Mouse (Mus musculus) hindbrain, postnatal 0 days (tissue): Measurements from ENCODE around the gene Gpatch3. TPM values are rescaled to one million over a fixed set of nuclear protein-coding genes. Genes with fewer than 3 reads are reported as not detected.

Experiments used
- ATAC-seq: fragments of 200-750 bp; cut with Nextera tagmentation; 2 replicates; pipeline ENCODE4 v1.8.0; 2017; ENCODE audit warnings: mild to moderate bottlenecking, moderate TSS enrichment, moderate library complexity
- DNase-seq: peaks from one replicate; pipeline ENCODE4 v3.0.0-alpha.2; 2015; ENCODE audit warnings: low spot score
- H3K27ac ChIP-seq: fragments of 300-500 bp; sonication (generic); 2 replicates; pipeline ENCODE4 v1.5.1; 2014; ENCODE audit warnings: mild to moderate bottlenecking
- H3K27me3 ChIP-seq: fragments of 300-500 bp; sonication (generic); 2 replicates; pipeline ENCODE4 v1.6.1; 2014; ENCODE audit warnings: low read length, mixed read lengths; ENCODE audit not compliant: insufficient read depth
- H3K36me3 ChIP-seq: fragments of 300-500 bp; sonication (generic); 2 replicates; pipeline ENCODE4 v1.6.1; 2014; ENCODE audit warnings: low read length, mixed read lengths; ENCODE audit not compliant: insufficient read depth
- H3K4me1 ChIP-seq: fragments of 300-500 bp; sonication (generic); 2 replicates; pipeline ENCODE4 v1.6.1; 2014; ENCODE audit warnings: antibody characterized with exemption, low read length, mixed read lengths; ENCODE audit not compliant: insufficient read depth
- H3K4me2 ChIP-seq: fragments of 300-500 bp; sonication (generic); 2 replicates; pipeline ENCODE4 v1.6.1; 2014; ENCODE audit warnings: low read depth, mild to moderate bottlenecking, low read length, moderate library complexity, mixed read lengths
- H3K4me3 ChIP-seq: fragments of 300-500 bp; sonication (generic); 2 replicates; pipeline ENCODE4 v1.5.1; 2014; ENCODE audit warnings: low read length
- H3K9ac ChIP-seq: fragments of 300-500 bp; sonication (generic); replicated peaks from 2 replicates; pipeline ENCODE4 v1.6.1; 2014; ENCODE audit warnings: mild to moderate bottlenecking, low read length, moderate library complexity, mixed read lengths
- H3K9me3 ChIP-seq: fragments of 300-500 bp; sonication (generic); 2 replicates; pipeline ENCODE4 v1.6.1; 2016; ENCODE audit warnings: low read length, mixed read lengths
- CTCF ChIP-seq: IDR thresholded peaks from 2 replicates; pipeline ENCODE4 v1.5.1; 2016; ENCODE audit warnings: antibody characterized with exemption, control low read depth, low read depth
- WGBS: fragments of 180-500 bp; shearing (Covaris S2); extraction: QIAGEN DNeasy Blood & Tissue Kit; methylation state at CpG from one replicate; pipeline ENCODE4 v1.1.7; 2014; 5-methylcytosine and 5-hydroxymethylcytosine counted together
- polyA plus RNA-seq: library from polyadenylated mRNA; unstranded; fragments of >200 nt; fragmentation: Nextera tagmentation; extraction: Ambion mirVana; gene quantifications from 2 replicates; pipeline ENCODE4 v1.2.1, GENCODE M21; 2015
- total RNA-seq: library from RNA; depleted of rRNA; stranded (reverse); fragments of >200 nt; gene quantifications from 2 replicates; pipeline ENCODE4 v1.2.3, GENCODE M21; 2014

Gene Gpatch3
- total and polyA plus RNA-seq, 2 experiments from 2014 or later: 6.1 to 8.3 TPM

GRCm38 (mm10) chr4:133584059-133584951, 9.8 kb downstream of the Gpatch3 start, which contains the start of gene Gpn2:
TSS of gene Gpn2 (plus strand) at chr4:133584362.
- WGBS: 2% methylated on average over 65 of the region's 65 CpGs
- DNase-seq (peak; percentile 91), ATAC-seq (peak; percentile 94)
- Histone ChIP-seq H3K4me1 (0 out of 2 replicates have a peak, but pooled peaks cover 4% of the 10 kb centered on the region), H3K4me2 (peak within 1 kb of the TSS; percentile 96), H3K36me3 (peaks cover 55% of the 10 kb centered on the region), H3K9ac (peak within 1 kb of the TSS; percentile 67), H3K27me3 (no peaks in the 10 kb centered on the region), H3K27ac (peak within 1 kb of the TSS; percentile 89), H3K4me3 (peak within 1 kb of the TSS; percentile 66), H3K9me3 (no peaks in the 10 kb centered on the region)
- TF ChIP-seq CTCF: no peak

- Histone ChIP-seq H3K4me1 (no peaks in the 10 kb centered on the region), H3K27me3 (no peaks in the 10 kb centered on the region), H3K4me3 (no peak overlapping the region), H3K36me3 (peaks cover 36% of the 10 kb centered on the region), H3K9ac (no peak overlapping the region), H3K9me3 (no peaks in the 10 kb centered on the region), H3K4me2 (no peak overlapping the region), H3K27ac (no peak overlapping the region)
- peak; percentile 95 for TF ChIP-seq CTCF
- WGBS: 29% methylated on average over 7 of the region's 7 CpGs
- peak; percentile 84 for DNase-seq
- ATAC-seq: peak; percentile 62; the same call in 1 of the 2 replicates
Observed at GRCm38 (mm10) chr4:133592570-133592969, 18.0 kb downstream of the Gpatch3 start.

- Histone ChIP-seq H3K4me1 (peaks cover 8% of the 10 kb centered on the region), H3K9me3 (no peaks in the 10 kb centered on the region), H3K4me3 (no peak overlapping the region), H3K27ac (no peak overlapping the region), H3K27me3 (peaks cover 16% of the 10 kb centered on the region), H3K4me2 (no peak overlapping the region), H3K9ac (no peak overlapping the region), H3K36me3 (peaks cover 12% of the 10 kb centered on the region; the same call in 1 of the 2 replicates)
- 71% methylated on average over 7 of the region's 7 CpGs for WGBS
- DNase-seq (no peak), ATAC-seq (no peak)
- TF ChIP-seq CTCF: no peak
Observed at GRCm38 (mm10) chr4:133595538-133595937, 21.0 kb downstream of the Gpatch3 start.

GRCm38 (mm10) chr4:133596084-133596483, 21.5 kb downstream of the Gpatch3 start:
- Histone ChIP-seq H3K36me3 (peaks cover 6% of the 10 kb centered on the region; the same call in 1 of the 2 replicates), H3K27me3 (peaks cover 16% of the 10 kb centered on the region), H3K4me2 (no peak overlapping the region), H3K9me3 (no peaks in the 10 kb centered on the region), H3K9ac (no peak overlapping the region), H3K27ac (no peak overlapping the region), H3K4me3 (no peak overlapping the region), H3K4me1 (peaks cover 8% of the 10 kb centered on the region)
- TF ChIP-seq CTCF: no peak
- 87% methylated on average over 6 of the region's 6 CpGs for WGBS
- ATAC-seq (no peak), DNase-seq (no peak)

- H3K27ac ChIP-seq: no peak overlapping the region
- ATAC-seq (no peak), DNase-seq (no peak)
- 0 out of 2 replicates have a peak, but pooled peaks cover 2% of the 10 kb centered on the region for H3K36me3 ChIP-seq
- H3K9me3 ChIP-seq: no peaks in the 10 kb centered on the region
- no peak overlapping the region for H3K4me3 ChIP-seq
- H3K9ac ChIP-seq: no peak overlapping the region
- H3K27me3 ChIP-seq: peaks cover 28% of the 10 kb centered on the region
- TF ChIP-seq CTCF: no peak
- H3K4me2 ChIP-seq: no peak overlapping the region
- WGBS: 54% methylated on average over 4 of the region's 4 CpGs
- peaks cover 8% of the 10 kb centered on the region for H3K4me1 ChIP-seq
Observed at GRCm38 (mm10) chr4:133598616-133599015, 24.1 kb downstream of the Gpatch3 start.

- Histone ChIP-seq H3K4me3 (peak overlapping the region; percentile 44), H3K4me1 (peaks cover 8% of the 10 kb centered on the region), H3K4me2 (peak overlapping the region; percentile 80), H3K9ac (peak overlapping the region; percentile 17; the same call in 1 of the 2 replicates), H3K27me3 (peaks cover 28% of the 10 kb centered on the region), H3K36me3 (peaks cover 7% of the 10 kb centered on the region; the same call in 1 of the 2 replicates), H3K9me3 (no peaks in the 10 kb centered on the region), H3K27ac (no peak overlapping the region)
- 29% methylated on average over 7 of the region's 7 CpGs for WGBS
- no peak for ATAC-seq
- no peak for DNase-seq
- no peak for TF ChIP-seq CTCF
Observed at GRCm38 (mm10) chr4:133599116-133599515, 24.6 kb downstream of the Gpatch3 start.
